Mouse (Mus musculus) Patski (cell line): ENCODE data around the gene Gm11084. TPM values are rescaled to one million over a fixed set of nuclear protein-coding genes. Genes with fewer than 3 reads are reported as not detected.

Source experiments
- ATAC-seq: fragments of 100-300 bp; one replicate; pipeline ENCODE4 v1.8.0; 2021
- CTCF ChIA-PET: fragments of 350-600 bp; sonication (Branson Sonifier 250); formaldehyde crosslinking; loops from one replicate; lab custom pipeline; 2022; ENCODE audit warnings: inconsistent platforms; lab: Charles Lee
- POLR2A ChIA-PET: fragments of 350-600 bp; sonication (Branson Sonifier 250); formaldehyde crosslinking; loops from one replicate; lab custom pipeline; 2022; ENCODE audit warnings: antibody characterized with exemption, inconsistent platforms; lab: Charles Lee
- DNase-seq: peaks from one replicate; pipeline ENCODE4 v3.0.0-alpha.2; 2011; ENCODE audit warnings: low read depth, low spot score
- H3K27me3 ChIP-seq: fragments of 371-371 bp; one replicate; pipeline ENCODE4 v1.5.1; 2021
- CTCF ChIP-seq: fragments of 100-300 bp; IDR thresholded peaks from one replicate; pipeline ENCODE4 v1.5.1; 2021
- in situ Hi-C: fragments of 300-500 bp; cut with MboI; formaldehyde crosslinking; loops from 3 replicates; pipeline ENCODE4 v1.11.1; 2018; ENCODE audit warnings: low pct_unique_long_range_greater_than_20kb, mixed read lengths
- polyA plus RNA-seq: library from polyadenylated mRNA; unstranded; gene quantifications from one replicate; pipeline ENCODE4 v1.2.3, GENCODE M21; 2021

Gene Gm11084
- polyA plus RNA-seq, 1 experiment from 2014 or later, result not detected

GRCm38 (mm10) chr2:72979659-72980071 is 6.9 kb downstream of the Gm11084 start:
- CTCF ChIA-PET, result no interaction called here
- in situ Hi-C loops, result no loop called here
- DNase-seq (no peak), ATAC-seq (peak; percentile 44)
- H3K27me3 ChIP-seq, result no peaks in the 10 kb centered on the region
- no peak for TF ChIP-seq CTCF
- POLR2A ChIA-PET, result interaction anchor here (1.0 to 1.7 kb wide), 4 partner anchors 11 to 69 kb away, joined by 3 to 5 read pairs (median 4); no protein-coding TSS in a partner anchor

- in situ Hi-C loops, result no loop called here
- TF ChIP-seq CTCF, result no peak
- POLR2A ChIA-PET, result interaction anchor here (1.0 to 1.7 kb wide), 3 partner anchors 17 to 69 kb away, joined by 3 to 5 read pairs (median 3); no protein-coding TSS in a partner anchor
Observed at GRCm38 (mm10) chr2:72978901-72979658, 7.4 kb downstream of the Gm11084 start.

GRCm38 (mm10) chr2:72978473-72978872 is 8.0 kb downstream of the Gm11084 start:
- ATAC-seq, result peak; percentile 17
- in situ Hi-C loops, result no loop called here
- no peak for DNase-seq
- ChIA-PET POLR2A (no interaction called here), CTCF (no interaction called here)
- TF ChIP-seq CTCF, result no peak
- no peaks in the 10 kb centered on the region for H3K27me3 ChIP-seq

More at GRCm38 (mm10) chr2:72978901-72979658, 7.4 kb downstream of the Gm11084 start:
- DNase-seq (no peak), ATAC-seq (peak; percentile 70)
- H3K27me3 ChIP-seq, result no peaks in the 10 kb centered on the region
- CTCF ChIA-PET, result no interaction called here

GRCm38 (mm10) chr2:72977272-72977671 is 9.2 kb downstream of the Gm11084 start:
- POLR2A ChIA-PET, result no interaction called here
- H3K27me3 ChIP-seq, result no peaks in the 10 kb centered on the region
- CTCF ChIA-PET, result no interaction called here
- DNase-seq, result no peak
- ATAC-seq, result no peak
- TF ChIP-seq CTCF, result no peak
- in situ Hi-C loops, result no loop called here

- POLR2A ChIA-PET, result no interaction called here
Observed at GRCm38 (mm10) chr2:72976036-72976435, 10.5 kb downstream of the Gm11084 start.

GRCm38 (mm10) chr2:72970831-72971230 is 15.7 kb downstream of the Gm11084 start:
- no peaks in the 10 kb centered on the region for H3K27me3 ChIP-seq
- DNase-seq (no peak), ATAC-seq (no peak)
- POLR2A ChIA-PET, result no interaction called here
- no peak for TF ChIP-seq CTCF
- CTCF ChIA-PET, result no interaction called here
- in situ Hi-C loops, result no loop called here

More at GRCm38 (mm10) chr2:72976036-72976435, 10.5 kb downstream of the Gm11084 start:
- ATAC-seq, result no peak
- DNase-seq, result no peak
- CTCF ChIA-PET, result no interaction called here
- in situ Hi-C loops, result no loop called here
- TF ChIP-seq CTCF, result no peak
- no peaks in the 10 kb centered on the region for H3K27me3 ChIP-seq

- ChIA-PET CTCF (no interaction called here), POLR2A (no interaction called here)
- no peaks in the 10 kb centered on the region for H3K27me3 ChIP-seq
- no peak for DNase-seq
- peak; percentile 32 for TF ChIP-seq CTCF
- in situ Hi-C loops, result no loop called here
- ATAC-seq, result no peak
Observed at GRCm38 (mm10) chr2:72970302-72970701, 16.2 kb downstream of the Gm11084 start.

- ATAC-seq, result no peak
- ChIA-PET CTCF (interaction anchor here (1.0 kb wide), 1 partner anchor 310 kb away, joined by 3 read pairs; no protein-coding TSS in a partner anchor), POLR2A (no interaction called here)
- no peaks in the 10 kb centered on the region for H3K27me3 ChIP-seq
- no peak for DNase-seq
- TF ChIP-seq CTCF, result no peak
- in situ Hi-C loops, result no loop called here
Observed at GRCm38 (mm10) chr2:72968536-72968935, 18.0 kb downstream of the Gm11084 start.

GRCm38 (mm10) chr2:72965450-72965849 is 21.1 kb downstream of the Gm11084 start:
- ATAC-seq (no peak), DNase-seq (no peak)
- TF ChIP-seq CTCF, result no peak
- POLR2A ChIA-PET, result no interaction called here
- CTCF ChIA-PET, result no interaction called here
- in situ Hi-C loops, result no loop called here
- no peaks in the 10 kb centered on the region for H3K27me3 ChIP-seq

GRCm38 (mm10) chr2:72956415-72956814 is 30.1 kb downstream of the Gm11084 start:
- TF ChIP-seq CTCF, result peak; percentile 40
- POLR2A ChIA-PET, result no interaction called here
- CTCF ChIA-PET, result interaction anchor here (0.9 to 1.5 kb wide), 4 partner anchors 10 to 18 kb away, joined by 3 to 5 read pairs (median 4); no protein-coding TSS in a partner anchor
- DNase-seq, result no peak
- H3K27me3 ChIP-seq, result no peaks in the 10 kb centered on the region
- in situ Hi-C loops, result no loop called here
- no peak for ATAC-seq

GRCm38 (mm10) chr2:72952979-72953378 is 33.5 kb downstream of the Gm11084 start:
- ChIA-PET CTCF (no interaction called here), POLR2A (interaction anchor here (0.6 kb wide), 1 partner anchor 452 kb away, joined by 3 read pairs; no protein-coding TSS in a partner anchor)
- DNase-seq (no peak), ATAC-seq (no peak)
- no peak for TF ChIP-seq CTCF
- no peaks in the 10 kb centered on the region for H3K27me3 ChIP-seq
- in situ Hi-C loops, result no loop called here
